Mouse (Mus musculus) olfactory bulb, adult 2 months (tissue): Measurements from ENCODE around the gene Gas7.

Source experiments
- CTCF ChIP-seq: fragments of 200-500 bp; IDR thresholded peaks from 2 replicates; pipeline ENCODE4 v1.5.1; 2012; ENCODE audit warnings: low read depth, mild to moderate bottlenecking, low read length, moderate library complexity; ENCODE audit not compliant: insufficient read depth
- POLR2A ChIP-seq: fragments of 200-500 bp; IDR thresholded peaks from 2 replicates; pipeline ENCODE4 v1.6.1; 2012; ENCODE audit warnings: mild to moderate bottlenecking, low read depth, low read length, moderate library complexity; ENCODE audit not compliant: insufficient read depth

GRCm38 (mm10) chr11:67733726-67734125, 278.5 kb downstream of the Gas7 start:
- no peak for TF ChIP-seq CTCF
- no peak for TF ChIP-seq POLR2A
